ENCODE assay signal across 16 mouse cellular contexts in genomic region chr13:98693316-98693715, GRCm38 (mm10). TPM values are rescaled to one million over a fixed set of nuclear protein-coding genes. Genes with fewer than 3 reads are reported as not detected.
DNase-seq lines count a peak whose midpoint lies in the region; ATAC-seq lines count a peak whose summit lies in the region.
"Had no signal": no experiment of that assay in that cellular context is flagged by ENCODE, and none has a peak within 500 bp of the region (broad histone marks: within the 10 kb centered on the region; RNA-seq: fewer than 3 reads in every experiment).

No protein-coding gene starts in this region.

- no peak overlapping the region for H3K4me3 ChIP-seq in kidney, embryonic 15.5 days (replicated peaks)
- peak overlapping the region; percentile 22 for H3K4me3 ChIP-seq in macrophage (ENCODE audit: inconsistent target)
- H3K4me3 ChIP-seq in hindbrain, embryonic 11.5 days (ENCODE audit: low read depth, low read length): no peak overlapping the region
- H3K4me3 ChIP-seq: heart, embryonic 13.5 days; hindbrain, embryonic 15.5 days; neural tube, embryonic 12.5 days had no signal

- H3K27me3 ChIP-seq in kidney, embryonic 15.5 days: peaks cover 20% of the 10 kb centered on the region
- H3K27me3 ChIP-seq in hindbrain, embryonic 11.5 days (ENCODE audit: control insufficient read depth, insufficient read depth, low read length): peaks cover 18% of the 10 kb centered on the region

- ATAC-seq in kidney, embryonic 15.5 days (replicated peaks; ENCODE audit: low FRiP score): no peak
- ATAC-seq in hindbrain, embryonic 11.5 days (ENCODE audit: low FRiP score): no peak

- peak; percentile 37 for DNase-seq in kidney, adult 11 months
- peak; percentile 76 for DNase-seq in A20 (ENCODE audit: low read depth, low spot score)
- peak; percentile 13 for DNase-seq in gonadal fat pad, adult 2 months (ENCODE audit: low read depth)
- DNase-seq in retina, embryonic 14.5 days (ENCODE audit: low spot score): no peak
- no peak for DNase-seq in adrenal gland, adult 2 months
- DNase-seq in hindbrain, embryonic 11.5 days (ENCODE audit: low spot score): no peak
- DNase-seq: B cell, adult 2 months; right cerebral cortex, adult 18-20 months; thymus, postnatal 36 days had no signal

- no peak overlapping the region for H3K27ac ChIP-seq in kidney, embryonic 15.5 days
- peak overlapping the region; percentile 95 for H3K27ac ChIP-seq in macrophage
- H3K27ac ChIP-seq in hindbrain, embryonic 11.5 days (ENCODE audit: low read depth, low read length): no peak overlapping the region
- H3K27ac ChIP-seq: heart, embryonic 13.5 days; hindbrain, embryonic 15.5 days; neural tube, embryonic 12.5 days had no signal

- peaks cover 43% of the 10 kb centered on the region for H3K79me2 ChIP-seq in macrophage (ENCODE audit: inconsistent target)

- peaks cover 29% of the 10 kb centered on the region for H3K4me1 ChIP-seq in kidney, embryonic 15.5 days
- H3K4me1 ChIP-seq in hindbrain, embryonic 11.5 days (replicated peaks; ENCODE audit: control insufficient read depth, insufficient read depth, low read length): no peaks in the 10 kb centered on the region

- no peak overlapping the region for H3K9ac ChIP-seq in kidney, embryonic 15.5 days
- no peak overlapping the region for H3K9ac ChIP-seq in hindbrain, embryonic 11.5 days (ENCODE audit: low read depth, low read length)
- H3K9ac ChIP-seq: heart, embryonic 13.5 days; hindbrain, embryonic 15.5 days; neural tube, embryonic 12.5 days had no signal

- H3K36me3 ChIP-seq in kidney, embryonic 15.5 days: no peaks in the 10 kb centered on the region
- H3K36me3 ChIP-seq in macrophage (ENCODE audit: inconsistent target): peaks cover 1% of the 10 kb centered on the region; the same call in 1 of the 2 replicates
- no peaks in the 10 kb centered on the region for H3K36me3 ChIP-seq in hindbrain, embryonic 11.5 days (ENCODE audit: control insufficient read depth, insufficient read depth, low read length)
- H3K36me3 ChIP-seq: heart, embryonic 13.5 days; hindbrain, embryonic 15.5 days; neural tube, embryonic 12.5 days had no signal

- H3K4me2 ChIP-seq in kidney, embryonic 15.5 days: no peak overlapping the region
- H3K4me2 ChIP-seq in hindbrain, embryonic 11.5 days (replicated peaks; ENCODE audit: low read depth, low read length): no peak overlapping the region
- H3K4me2 ChIP-seq: heart, embryonic 13.5 days; hindbrain, embryonic 15.5 days; neural tube, embryonic 12.5 days had no signal

- WGBS in kidney, embryonic 15.5 days: 86% methylated on average over 11 of the region's 11 CpGs
- 46% methylated on average over 11 of the region's 11 CpGs for WGBS in macrophage (ENCODE audit: missing documents)
- WGBS in hindbrain, embryonic 11.5 days: 91% methylated on average over 11 of the region's 11 CpGs

- no peaks in the 10 kb centered on the region for H3K9me3 ChIP-seq in kidney, embryonic 15.5 days (replicated peaks)
- H3K9me3 ChIP-seq in hindbrain, embryonic 11.5 days (ENCODE audit: control insufficient read depth, low read length): no peaks in the 10 kb centered on the region
- H3K9me3 ChIP-seq: heart, embryonic 13.5 days; hindbrain, embryonic 15.5 days; neural tube, embryonic 12.5 days had no signal

RNA-seq across cellular contexts. Expression of gene Tmem171, which starts 1.3 kb away (rescaled TPM):
- polyA plus RNA-seq in kidney, embryonic 15.5 days (2015; fragmentation: Nextera tagmentation; extraction: Ambion mirVana): 6.5 and 8.0 TPM in 2 replicates
- 0.24 and 0.27 TPM in 2 replicates for polyA plus RNA-seq in gonadal fat pad, adult 2 months (2012; rRNA removed)
- 10 to 100 TPM in 13 of 26 experiments, 1 to 10 TPM in 13; 3.0 to 26.5 (median 10.3) TPM for total RNA-seq in macrophage (2018; cell fraction: chromatin; rRNA removed)
- 10 to 100 TPM; 15.6 to 85.5 (median 36.6) TPM for total RNA-seq in macrophage (2018; cell fraction: cytosol; rRNA removed)
- total RNA-seq in macrophage (2018; cell fraction: nucleus; rRNA removed): 10 to 100 TPM in 22 of 26 experiments, 1 to 10 TPM in 4; 7.6 to 59.5 (median 28.6) TPM
- polyA plus RNA-seq in macrophage (2018): 19.9 to 34.2 TPM (median 33.5 TPM) in 3 replicates
- total RNA-seq in adrenal gland, adult 2 months (2021): under 1 TPM; 0.41 to 0.49 TPM
- 0.18 and 0.22 TPM in 2 replicates for polyA plus RNA-seq in adrenal gland, adult 2 months (2012; rRNA removed)
- not detected in 2 replicates for polyA plus RNA-seq in hindbrain, embryonic 11.5 days (2014; fragmentation: Nextera tagmentation; extraction: Ambion mirVana)
- total RNA-seq: layer of hippocampus, postnatal 10 days had no signal
- polyA plus RNA-seq: hindbrain, embryonic 15.5 days; limb, embryonic 11.5 days; neural tube, embryonic 12.5 days had no signal

RNA-seq across cellular contexts. Expression of gene Tmem174, which starts 56.1 kb away (rescaled TPM):
- polyA plus RNA-seq in kidney, embryonic 15.5 days (2015; fragmentation: Nextera tagmentation; extraction: Ambion mirVana): 21.1 and 22.4 TPM in 2 replicates
- polyA plus RNA-seq in gonadal fat pad, adult 2 months (2012; rRNA removed): 0.23 TPM in 1 of 2 replicates, not detected in the other
- not detected for total RNA-seq in macrophage (2018; cell fraction: chromatin; rRNA removed)
- total RNA-seq in macrophage (2018; cell fraction: cytosol; rRNA removed): not detected
- not detected for total RNA-seq in macrophage (2018; cell fraction: nucleus; rRNA removed)
- polyA plus RNA-seq in macrophage (2018): not detected in 3 replicates
- not detected for total RNA-seq in adrenal gland, adult 2 months (2021)
- polyA plus RNA-seq in adrenal gland, adult 2 months (2012; rRNA removed): not detected in 2 replicates
- polyA plus RNA-seq in hindbrain, embryonic 11.5 days (2014; fragmentation: Nextera tagmentation; extraction: Ambion mirVana): not detected in 2 replicates
- total RNA-seq: layer of hippocampus, postnatal 10 days had no signal
- polyA plus RNA-seq: heart, embryonic 13.5 days; hindbrain, embryonic 15.5 days; limb, embryonic 11.5 days; neural tube, embryonic 12.5 days had no signal

Comparison
In these comparisons a context has a peak if more than half of its experiments do, and no peak if none do; other contexts are left out.
1. DNase-seq: peak in kidney, adult 11 months (single experiment), A20 (single experiment) and gonadal fat pad, adult 2 months (single experiment); none in retina, embryonic 14.5 days (single experiment), adrenal gland, adult 2 months (single experiment) and hindbrain, embryonic 11.5 days (single experiment).
2. RNA of gene Tmem174, which starts 56.1 kb away (polyA plus RNA-seq): 21.1 to 22.4 TPM in kidney, embryonic 15.5 days; 0.23 TPM in gonadal fat pad, adult 2 months, not detected in macrophage, not detected in adrenal gland, adult 2 months and not detected in hindbrain, embryonic 11.5 days; every median in the first group is over 10 times any median in the second.